Mouse (Mus musculus) C2C12 (cell line): ENCODE data around the gene Lcn12.

ENCODE experiments used
- CEBPB ChIP-seq: IDR thresholded peaks from one replicate; pipeline ENCODE4 v1.6.1; 2011; ENCODE audit warnings: low read depth, mild to moderate bottlenecking, control low read depth, moderate library complexity
- CTCF ChIP-seq: IDR thresholded peaks from one replicate; pipeline ENCODE4 v1.5.1; 2011; ENCODE audit not compliant: control insufficient read depth, insufficient read depth, insufficient read length
- MYOD1 ChIP-seq: IDR thresholded peaks from one replicate; pipeline ENCODE4 v1.6.1; 2011; ENCODE audit warnings: low read depth; ENCODE audit not compliant: control insufficient read depth, insufficient read length
- MYOG ChIP-seq: IDR thresholded peaks from one replicate; pipeline ENCODE4 v1.6.1; 2011; ENCODE audit not compliant: control insufficient read depth, insufficient read length; ENCODE audit errors: extremely low read depth
- USF1 ChIP-seq: IDR thresholded peaks from one replicate; pipeline ENCODE4 v1.6.1; 2011; ENCODE audit warnings: low read depth, mild to moderate bottlenecking, control low read depth, moderate library complexity

DNA sequence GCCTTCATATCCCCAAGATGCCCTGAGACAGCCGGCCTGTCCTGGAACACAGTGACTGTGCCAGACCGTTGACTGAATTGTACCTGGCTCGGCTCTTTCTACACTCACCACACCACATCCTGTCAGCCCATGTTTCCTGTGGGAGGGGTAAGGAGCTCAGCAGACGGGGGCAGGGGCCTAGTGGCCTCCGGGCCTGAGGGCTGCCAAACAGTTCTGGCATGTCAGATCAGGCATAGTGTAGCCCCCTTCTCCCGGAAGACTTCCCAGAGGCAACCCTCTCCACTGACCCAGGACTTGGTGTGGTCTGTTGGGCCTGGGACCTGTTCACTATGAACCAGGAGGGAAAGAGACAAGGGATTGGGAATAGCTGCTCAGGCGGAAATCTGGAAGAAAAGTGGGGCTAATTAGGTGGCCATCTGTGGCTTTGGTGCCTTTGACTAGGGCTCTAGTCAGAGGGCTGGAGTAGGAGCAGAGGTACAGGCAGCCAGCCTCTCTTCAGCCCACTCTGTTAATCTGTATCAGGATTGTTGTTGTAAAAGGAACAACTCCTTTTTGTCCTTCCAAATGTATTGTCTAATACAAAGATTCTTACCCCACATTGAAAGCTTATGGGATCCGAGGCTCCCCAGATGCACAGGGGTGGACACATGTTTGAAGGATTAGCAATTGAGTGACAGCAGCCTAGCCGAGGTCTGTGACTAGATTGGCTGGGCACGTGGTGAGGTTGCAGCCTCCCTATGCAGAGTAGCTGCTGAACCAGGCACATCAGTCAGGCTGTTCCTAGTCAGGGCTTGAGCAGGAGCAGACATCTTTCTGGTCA is 27.7 kb downstream of the Lcn12 start:
- TF ChIP-seq MYOD1 (no peak), CTCF (no peak), CEBPB (no peak), MYOG (no peak), USF1 (no peak)
